ENCODE assay signal across 9 mouse cellular contexts in the genomic region with DNA sequence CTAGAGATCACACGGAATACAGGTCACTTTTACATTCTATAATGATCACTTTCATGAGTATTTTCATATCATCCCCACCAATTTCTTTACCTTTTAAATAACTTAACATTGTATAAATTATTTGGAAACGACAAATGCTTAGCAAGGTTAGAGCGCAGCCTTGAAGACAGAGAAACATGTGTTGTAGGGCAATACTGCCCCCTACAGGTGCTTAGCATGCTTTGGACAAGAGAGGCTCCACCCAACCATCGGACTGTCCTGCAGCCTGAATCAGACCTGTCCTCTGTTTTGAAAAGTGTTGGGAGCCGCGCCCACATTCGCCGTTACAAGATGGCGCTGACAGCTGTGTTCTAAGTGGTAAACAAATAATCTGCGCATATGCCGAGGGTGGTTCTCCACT. TPM values are rescaled to one million over a fixed set of nuclear protein-coding genes. Genes with fewer than 3 reads are reported as not detected.
DNase-seq lines count a peak whose midpoint lies in the region; ATAC-seq and TF ChIP-seq lines count a peak whose summit lies in the region.
"Had no signal": no experiment of that assay in that cellular context is flagged by ENCODE, and none has a peak within 500 bp of the region (broad histone marks: within the 10 kb centered on the region; RNA-seq: fewer than 3 reads in every experiment).

No protein-coding gene starts in this region.

- H3K4me1 ChIP-seq in liver, adult 2 months (ENCODE audit: control insufficient read depth, insufficient read depth, low read length), result no peaks in the 10 kb centered on the region
- no peaks in the 10 kb centered on the region for H3K4me1 ChIP-seq in stomach, postnatal 0 days (replicated peaks; ENCODE audit: control insufficient read depth, insufficient read depth)

- no peaks in the 10 kb centered on the region for H3K36me3 ChIP-seq in liver, adult 2 months (ENCODE audit: control insufficient read depth, insufficient read depth, low read length)
- H3K36me3 ChIP-seq in stomach, postnatal 0 days (ENCODE audit: control insufficient read depth, insufficient read depth, low read length), result no peaks in the 10 kb centered on the region

- WGBS in liver, adult 2 months, result 97% methylated on average over 11 of the region's 11 CpGs
- WGBS in stomach, postnatal 0 days, result 97% methylated on average over 11 of the region's 11 CpGs

- H3K27me3 ChIP-seq in liver, adult 2 months (ENCODE audit: control insufficient read depth, insufficient read depth, low read length), result no peaks in the 10 kb centered on the region
- H3K27me3 ChIP-seq in stomach, postnatal 0 days (ENCODE audit: control insufficient read depth, insufficient read depth, low read length), result no peaks in the 10 kb centered on the region

- H3K79me2 ChIP-seq in liver, adult 2 months (ENCODE audit: control insufficient read depth, insufficient read depth, low read length), result no peaks in the 10 kb centered on the region

- TF ChIP-seq CTCF in liver, adult 2 months (IDR thresholded peaks at IDR 0.05; ENCODE audit: low read depth, low read length), result peak; percentile 33; the same call in 1 of the 2 replicates
- no peak for TF ChIP-seq CTCF in stomach, postnatal 0 days (IDR thresholded peaks at IDR 0.05; ENCODE audit: low read depth)

- no peak overlapping the region for H3K4me2 ChIP-seq in stomach, postnatal 0 days (replicated peaks; ENCODE audit: low read depth)

- H3K9ac ChIP-seq in liver, adult 2 months (ENCODE audit: low read depth, low read length), result no peak overlapping the region
- H3K9ac ChIP-seq in stomach, postnatal 0 days (ENCODE audit: low read length), result no peak overlapping the region

- no peak for TF ChIP-seq EP300 in stomach, postnatal 0 days (optimal IDR thresholded peaks at IDR 0.05)

- intact Hi-C loops in heart, postnatal 36 days (cut with DNase I), result no loop called here

- TF ChIP-seq POLR2A in liver, adult 2 months (IDR thresholded peaks at IDR 0.05; ENCODE audit: extremely low read depth, insufficient read depth, low read length), result no peak

- DNase-seq in liver, adult 2 months (ENCODE audit: extremely low read depth, low read depth, low spot score), result peak; percentile 37
- DNase-seq in liver (no peak), R1 (ENCODE audit: low read depth, low spot score) (peak; percentile 46)
- DNase-seq in heart, postnatal 36 days, result peak; percentile 21 to 29
- peak; percentile 12 for DNase-seq in thymus, postnatal 0 days (ENCODE audit: low spot score)
- no peak for DNase-seq in stomach, postnatal 0 days (ENCODE audit: low spot score)
- no peak for DNase-seq in frontal cortex, postnatal 14 days (ENCODE audit: low spot score in 2 of 2)
- DNase-seq: layer of hippocampus, postnatal 36 days had no signal

- H3K27ac ChIP-seq in liver, adult 2 months (replicated peaks; ENCODE audit: insufficient read depth, low read depth, low read length), result no peak overlapping the region
- no peak overlapping the region for H3K27ac ChIP-seq in stomach, postnatal 0 days (replicated peaks)

- H3K4me3 ChIP-seq in liver, adult 2 months (ENCODE audit: insufficient read depth, low read depth, low read length), result no peak overlapping the region
- no peak overlapping the region for H3K4me3 ChIP-seq in stomach, postnatal 0 days (ENCODE audit: low read depth, low read length)

- H3K9me3 ChIP-seq in stomach, postnatal 0 days (ENCODE audit: control insufficient read depth, low read length), result no peaks in the 10 kb centered on the region

- no peak for ATAC-seq in stomach, postnatal 0 days (ENCODE audit: low FRiP score, low TSS enrichment)
- ATAC-seq in megakaryocyte-erythroid progenitor cell, adult 5-6 weeks (replicated peaks; ENCODE audit: low FRiP score, low TSS enrichment, poor library complexity, severe bottlenecking), result no peak

RNA-seq across cellular contexts. Expression of a gene that starts 24.8 kb away (rescaled TPM):
- total RNA-seq in liver, adult 2 months (2014; rRNA removed), result 23.8 and 24.3 TPM in 2 replicates
- polyA plus RNA-seq in liver, adult 2 months (2012; rRNA removed), result 2.6 and 3.0 TPM in 2 replicates
- total RNA-seq in heart, postnatal 36 days (2021), result 10 to 100 TPM; 27.7 to 36.1 TPM
- 150 and 157 TPM in 2 replicates for polyA plus RNA-seq in thymus, postnatal 0 days (2015; fragmentation: Nextera tagmentation; extraction: Ambion mirVana)
- polyA plus RNA-seq in stomach, postnatal 0 days (2015; fragmentation: Nextera tagmentation; extraction: Ambion mirVana), result 120 and 138 TPM in 2 replicates
- total RNA-seq in megakaryocyte-erythroid progenitor cell, adult 5-6 weeks (2014; fragmentation: Nextera tagmentation), result 149 and 176 TPM in 2 replicates
- total RNA-seq in megakaryocyte-erythroid progenitor cell, adult 5-6 weeks (2017), result 113 and 151 TPM in 2 replicates

RNA-seq across cellular contexts. Expression of a gene that starts 44.0 kb away (rescaled TPM):
- 35.3 and 44.6 TPM in 2 replicates for total RNA-seq in liver, adult 2 months (2014; rRNA removed)
- polyA plus RNA-seq in liver, adult 2 months (2012; rRNA removed), result 46.8 and 53.9 TPM in 2 replicates
- 10 to 100 TPM; 14.1 to 15.3 TPM for total RNA-seq in heart, postnatal 36 days (2021)
- 62.0 and 66.4 TPM in 2 replicates for polyA plus RNA-seq in thymus, postnatal 0 days (2015; fragmentation: Nextera tagmentation; extraction: Ambion mirVana)
- 37.5 and 38.7 TPM in 2 replicates for polyA plus RNA-seq in stomach, postnatal 0 days (2015; fragmentation: Nextera tagmentation; extraction: Ambion mirVana)
- total RNA-seq in megakaryocyte-erythroid progenitor cell, adult 5-6 weeks (2014; fragmentation: Nextera tagmentation), result 239 and 247 TPM in 2 replicates
- total RNA-seq in megakaryocyte-erythroid progenitor cell, adult 5-6 weeks (2017), result 192 and 210 TPM in 2 replicates

RNA-seq across cellular contexts. Expression of a gene that starts 52.1 kb away (rescaled TPM):
- total RNA-seq in liver, adult 2 months (2014; rRNA removed), result 26.7 and 34.8 TPM in 2 replicates
- polyA plus RNA-seq in liver, adult 2 months (2012; rRNA removed), result 6.4 and 6.5 TPM in 2 replicates
- total RNA-seq in heart, postnatal 36 days (2021), result 10 to 100 TPM; 60.2 to 76.0 TPM
- 3.8 and 5.3 TPM in 2 replicates for polyA plus RNA-seq in thymus, postnatal 0 days (2015; fragmentation: Nextera tagmentation; extraction: Ambion mirVana)
- 27.2 and 29.3 TPM in 2 replicates for polyA plus RNA-seq in stomach, postnatal 0 days (2015; fragmentation: Nextera tagmentation; extraction: Ambion mirVana)
- total RNA-seq in megakaryocyte-erythroid progenitor cell, adult 5-6 weeks (2014; fragmentation: Nextera tagmentation), result 53.2 and 66.1 TPM in 2 replicates
- total RNA-seq in megakaryocyte-erythroid progenitor cell, adult 5-6 weeks (2017), result 58.5 and 84.8 TPM in 2 replicates

Comparison
In these comparisons a context has a peak if more than half of its experiments do, and no peak if none do; other contexts are left out.
1. DNase-seq: peak in liver, adult 2 months (single experiment), R1 (single experiment), heart, postnatal 36 days (2 of 2) and thymus, postnatal 0 days (single experiment); none in liver (single experiment), stomach, postnatal 0 days (single experiment) and frontal cortex, postnatal 14 days (0 of 2).